Mouse (Mus musculus) olfactory bulb, adult 2 months (tissue): ENCODE results near the gene Lef1.

Experiments
- CTCF ChIP-seq: fragments of 200-500 bp; IDR thresholded peaks from 2 replicates; pipeline ENCODE4 v1.5.1; 2012; ENCODE audit warnings: low read depth, mild to moderate bottlenecking, low read length, moderate library complexity; ENCODE audit not compliant: insufficient read depth
- POLR2A ChIP-seq: fragments of 200-500 bp; IDR thresholded peaks from 2 replicates; pipeline ENCODE4 v1.6.1; 2012; ENCODE audit warnings: mild to moderate bottlenecking, low read depth, low read length, moderate library complexity; ENCODE audit not compliant: insufficient read depth

DNA sequence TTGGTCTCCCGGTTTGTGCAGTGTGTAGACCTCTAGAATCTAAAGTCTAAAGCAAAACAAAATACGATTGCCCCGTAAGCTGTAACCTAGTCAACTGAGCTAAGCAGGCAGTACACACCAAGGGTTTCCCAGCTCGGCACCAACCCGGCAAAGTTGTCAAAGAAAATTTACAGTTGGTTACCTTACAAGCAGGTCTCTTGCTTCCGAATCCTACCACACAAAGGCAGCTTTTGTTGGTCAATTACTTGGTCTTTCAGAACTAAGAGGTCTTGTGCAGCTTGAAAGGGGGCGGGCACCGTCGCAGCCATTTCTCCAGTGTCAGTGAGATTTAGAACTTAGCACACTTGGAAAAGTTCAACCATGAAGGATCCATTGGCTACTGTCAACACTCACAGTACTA lies 25.2 kb downstream of the Lef1 start:
- TF ChIP-seq CTCF (no peak), POLR2A (no peak)
